Mouse (Mus musculus) CH12.LX (cell line): ENCODE data around the gene Ralgapa1.
A peak's percentile ranks its signal among the peaks of the same experiment; 100 is the strongest.

Source experiments
- CTCF ChIP-seq, 2 experiments: IDR thresholded peaks in 1 of 2; conservative IDR thresholded peaks in 1 of 2; 2 replicates each; pipeline ENCODE4 v1.5.1; 2011 to 2012; ENCODE audit warnings: low read depth in 2 of 2, low read length in 2 of 2, improper control_type of control experiment in 1 of 2, inconsistent platforms in 1 of 2, mild to moderate bottlenecking in 1 of 2, moderate library complexity in 1 of 2
- EP300 ChIP-seq: IDR thresholded peaks from 2 replicates; pipeline ENCODE4 v1.6.1; 2011; ENCODE audit warnings: low read length, improper control_type of control experiment

DNA sequence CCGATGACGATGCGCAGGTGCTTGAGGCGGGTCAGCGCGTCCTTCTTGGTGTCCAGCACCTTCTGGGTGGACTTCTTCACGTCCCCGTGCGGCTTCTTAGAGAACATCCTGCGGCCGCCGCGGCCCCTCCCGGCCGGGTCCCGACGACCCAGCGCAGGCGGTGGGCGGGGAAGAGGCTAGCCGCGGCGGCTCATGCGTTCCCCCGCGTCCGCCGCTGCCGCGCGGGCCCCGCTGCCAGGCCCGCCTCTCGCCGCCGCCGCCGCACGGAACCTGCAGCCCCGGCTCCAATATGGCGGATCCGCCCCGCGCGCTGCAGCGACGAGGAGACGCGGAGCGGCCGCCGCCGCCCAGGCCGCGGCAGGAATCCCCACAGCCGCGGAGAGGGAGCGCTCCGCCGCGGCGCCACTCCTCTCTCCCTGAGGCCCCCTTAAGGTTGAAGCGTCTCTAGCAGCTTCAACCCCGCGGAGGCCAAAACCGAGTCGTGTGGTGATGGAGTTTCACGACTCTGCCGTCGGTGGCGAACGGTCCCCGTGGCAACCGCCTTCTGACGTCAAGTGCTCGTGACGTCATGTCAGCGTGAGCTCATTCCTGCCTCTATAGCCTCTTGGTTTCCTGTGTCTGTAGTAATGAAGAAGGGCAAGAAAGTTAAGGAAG is at the start of gene Ralgapa1:
- TF ChIP-seq CTCF (conservative IDR thresholded peaks at IDR 0.05 in 1 of 2, IDR thresholded peaks at IDR 0.05 in 1 of 2; ENCODE audit: low read depth in 2 of 2, low read length in 2 of 2) (peak in 1 of 2 experiments; percentile 52; a peak in 2 of 4 replicates), EP300 (no peak)
